ENCODE assay signal across 24 mouse cellular contexts in genomic region chr2:103837166-103837565, GRCm38 (mm10). TPM values are rescaled to one million over a fixed set of nuclear protein-coding genes. Genes with fewer than 3 reads are reported as not detected.
A peak's percentile ranks its signal among the peaks of the same experiment; 100 is the strongest.
DNase-seq lines count a peak whose midpoint lies in the region; ATAC-seq lines count a peak whose summit lies in the region.
"Had no signal": no experiment of that assay in that cellular context is flagged by ENCODE, and none has a peak within 500 bp of the region (broad histone marks: within the 10 kb centered on the region; RNA-seq: fewer than 3 reads in every experiment).

No protein-coding gene starts in this region.

- H3K27ac ChIP-seq in heart, embryonic 10.5 days = no peak overlapping the region
- no peak overlapping the region for H3K27ac ChIP-seq in heart, embryonic 12.5 days (ENCODE audit: poor library complexity, severe bottlenecking)
- H3K27ac ChIP-seq: heart, adult 2 months; heart, embryonic 15.5 days; hindbrain, embryonic 10.5 days; hindbrain, embryonic 13.5 days; intestine, embryonic 15.5 days had no signal

- no peak overlapping the region for H3K9ac ChIP-seq in heart, embryonic 12.5 days
- H3K9ac ChIP-seq: forebrain, postnatal 0 days; heart, embryonic 15.5 days; hindbrain, embryonic 13.5 days; intestine, embryonic 15.5 days had no signal

- no peaks in the 10 kb centered on the region for H3K36me3 ChIP-seq in heart, embryonic 10.5 days
- no peaks in the 10 kb centered on the region for H3K36me3 ChIP-seq in heart, embryonic 12.5 days
- H3K36me3 ChIP-seq: heart, embryonic 15.5 days; hindbrain, embryonic 10.5 days; hindbrain, embryonic 13.5 days; intestine, embryonic 15.5 days had no signal

- H3K27me3 ChIP-seq in heart, embryonic 10.5 days (ENCODE audit: insufficient read depth, poor library complexity, severe bottlenecking) = no peaks in the 10 kb centered on the region
- H3K27me3 ChIP-seq in heart, embryonic 12.5 days (replicated peaks) = no peaks in the 10 kb centered on the region
- H3K27me3 ChIP-seq: heart, embryonic 15.5 days; hindbrain, embryonic 13.5 days; intestine, embryonic 15.5 days had no signal

- WGBS in heart, embryonic 10.5 days = 65% methylated on average over 4 of the region's 4 CpGs
- WGBS in heart, embryonic 12.5 days = 57% methylated on average over 4 of the region's 4 CpGs

- no peak for ATAC-seq in heart, embryonic 12.5 days (ENCODE audit: insufficient number of reproducible peaks, low FRiP score)
- ATAC-seq: activated CD4-positive, CD25-positive, alpha-beta regulatory T cell, adult 4 months; forebrain, embryonic 14.5 days; forebrain, postnatal 0 days; hindbrain, embryonic 16.5 days; intestine, embryonic 15.5 days had no signal

- peak; percentile 71 for DNase-seq in heart, embryonic 10.5 days (ENCODE audit: low spot score)
- peak; percentile 45 for DNase-seq in adrenal gland, postnatal 10 days
- DNase-seq in adrenal gland, postnatal 36 days = peak; percentile 43 to 64
- DNase-seq in spleen, postnatal 10 days (ENCODE audit: low spot score in 2 of 2) = no peak
- DNase-seq in thymus, adult 18-20 months = no peak
- DNase-seq: cerebellum, adult 11-12 months; cerebellum, adult 9-10 months; cerebellum, postnatal 14 days; forebrain, postnatal 0 days; gastrocnemius, postnatal 25 days; heart, adult 2 months; heart, postnatal 10 days; heart, postnatal 36 days; kidney, adult 11 months; kidney, adult 9 months had no signal

- peaks cover 10% of the 10 kb centered on the region for H3K4me1 ChIP-seq in heart, embryonic 10.5 days
- H3K4me1 ChIP-seq in heart, embryonic 12.5 days (replicated peaks) = 0 out of 2 replicates have a peak, but pooled peaks cover 9% of the 10 kb centered on the region
- H3K4me1 ChIP-seq: heart, embryonic 15.5 days; intestine, embryonic 15.5 days had no signal

- H3K4me3 ChIP-seq in heart, embryonic 10.5 days = no peak overlapping the region
- no peak overlapping the region for H3K4me3 ChIP-seq in heart, embryonic 12.5 days
- H3K4me3 ChIP-seq: heart, adult 2 months; heart, embryonic 15.5 days; hindbrain, embryonic 10.5 days; hindbrain, embryonic 13.5 days; intestine, embryonic 15.5 days had no signal

- H3K9me3 ChIP-seq in heart, embryonic 10.5 days = no peaks in the 10 kb centered on the region
- no peaks in the 10 kb centered on the region for H3K9me3 ChIP-seq in heart, embryonic 12.5 days (replicated peaks)
- H3K9me3 ChIP-seq: heart, embryonic 15.5 days; hindbrain, embryonic 10.5 days; hindbrain, embryonic 13.5 days; intestine, embryonic 15.5 days had no signal

- no peak overlapping the region for H3K4me2 ChIP-seq in heart, embryonic 12.5 days
- H3K4me2 ChIP-seq: heart, embryonic 11.5 days; heart, embryonic 15.5 days; hindbrain, embryonic 13.5 days; intestine, embryonic 15.5 days had no signal

RNA-seq across cellular contexts. Expression of gene Caprin1, which starts 39.7 kb away (rescaled TPM):
- 325 and 347 TPM in 2 replicates for polyA plus RNA-seq in heart, embryonic 10.5 days (2016; fragmentation: Nextera tagmentation; extraction: Ambion mirVana)
- 293 and 312 TPM in 2 replicates for polyA plus RNA-seq in heart, embryonic 12.5 days (2016; fragmentation: Nextera tagmentation; extraction: Ambion mirVana)
- total RNA-seq in adrenal gland, postnatal 10 days (2021) = 100 to 1,000 TPM; 354 to 414 TPM
- 100 to 1,000 TPM; 433 to 467 TPM for total RNA-seq in adrenal gland, postnatal 36 days (2021)

Comparison
In these comparisons a context has a peak if more than half of its experiments do, and no peak if none do; other contexts are left out.
1. DNase-seq: peak in heart, embryonic 10.5 days (single experiment), adrenal gland, postnatal 10 days (single experiment) and adrenal gland, postnatal 36 days (2 of 2); none in spleen, postnatal 10 days (0 of 2) and thymus, adult 18-20 months (0 of 2).